Mouse (Mus musculus) kidney, postnatal 10 days (tissue): ENCODE data around the gene Tenm3.

Experiments
- DNase-seq: peaks from one replicate; pipeline ENCODE4 v3.0.0; 2021; ENCODE audit warnings: mixed read lengths

Tenm3 gene

GRCm38 (mm10) chr8:48843931-48844285 lies at the start of gene Tenm3:
Gene Tenm3, minus strand, starts transcription at chr8:48843951.
- DNase-seq = peak; percentile 37

GRCm38 (mm10) chr8:48890216-48890765 lies 46.5 kb upstream of the Tenm3 start:
- no peak for DNase-seq

DNA sequence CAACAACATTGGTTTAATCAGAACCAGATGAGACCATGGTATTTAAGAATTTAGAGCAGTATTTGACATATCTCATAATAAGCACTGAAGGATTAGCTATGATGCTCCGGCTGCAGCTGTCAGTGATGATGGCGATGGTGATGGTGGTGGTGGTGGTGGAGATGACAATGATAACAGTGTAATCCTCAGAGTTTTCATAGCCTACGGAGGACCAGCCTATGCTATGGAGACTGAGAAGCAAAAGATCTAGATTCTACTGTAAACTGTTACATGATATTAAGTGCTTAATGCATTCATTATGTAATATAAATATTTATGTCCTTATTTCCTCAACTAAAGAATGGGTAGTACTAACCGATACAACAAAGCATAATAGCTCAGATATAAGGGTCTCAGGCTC lies 40.5 kb upstream of the Tenm3 start:
- no peak for DNase-seq

- DNase-seq = no peak
Measured at GRCm38 (mm10) chr8:48880585-48880984, 36.8 kb upstream of the Tenm3 start.

GRCm38 (mm10) chr8:48865972-48866371 lies 22.2 kb upstream of the Tenm3 start:
- no peak for DNase-seq

DNA sequence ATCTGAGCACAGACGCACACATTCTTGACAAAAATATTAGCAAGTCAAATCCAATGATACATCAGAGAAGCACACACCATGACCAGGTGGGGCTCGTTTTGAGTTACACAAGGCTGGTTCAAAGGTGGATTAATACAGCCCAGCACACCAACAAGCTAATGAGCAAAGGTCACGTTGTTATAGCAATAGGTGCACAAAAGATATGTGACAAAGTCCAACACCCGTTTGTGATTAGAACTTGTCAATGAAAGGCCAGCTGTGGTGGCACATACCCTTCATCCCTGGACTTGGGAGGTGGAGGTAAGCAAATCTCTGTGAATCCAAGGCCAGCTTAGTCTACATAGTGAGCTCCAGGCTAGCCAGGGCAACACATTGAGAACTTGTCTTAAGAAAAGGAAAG lies 21.7 kb upstream of the Tenm3 start:
- no peak for DNase-seq

DNA sequence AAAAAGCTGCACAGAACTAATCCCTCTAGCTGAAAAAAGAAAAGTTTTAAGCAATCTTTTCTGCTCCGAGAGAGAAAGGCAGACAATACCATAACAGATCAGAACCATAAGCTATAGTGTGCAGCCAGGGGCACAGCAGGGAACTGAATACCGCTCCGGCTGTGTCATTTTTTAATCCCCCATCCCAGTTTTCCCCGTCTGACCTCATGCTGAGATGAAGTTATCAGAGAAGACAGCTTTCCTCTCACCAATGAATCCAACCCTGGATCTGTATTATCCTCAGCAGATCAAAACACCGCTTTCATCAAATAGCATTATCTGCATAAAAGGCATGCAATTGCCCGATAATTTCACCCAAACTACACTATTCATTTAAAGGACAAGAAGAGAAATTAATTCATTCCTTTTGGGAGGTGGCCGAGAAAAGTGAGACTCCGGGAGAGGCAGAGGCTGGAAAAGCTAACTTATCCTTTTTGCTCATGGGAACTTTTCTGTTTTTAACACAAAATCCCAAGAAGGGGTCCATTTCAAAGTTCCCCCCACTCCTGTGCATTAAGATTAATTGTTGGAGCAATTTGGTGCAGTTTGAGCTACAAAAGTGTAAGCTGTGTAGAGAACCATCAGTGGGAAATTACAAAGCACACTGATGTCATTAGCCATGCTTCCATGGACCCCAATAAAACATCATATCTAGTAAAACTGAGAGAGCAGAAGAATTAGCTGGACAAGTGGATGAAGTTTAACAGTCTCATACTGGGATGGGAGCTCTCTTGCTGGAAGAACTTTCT lies 6.7 kb upstream of the Tenm3 start:
- DNase-seq = no peak

- DNase-seq = no peak
Measured at GRCm38 (mm10) chr8:48849091-48849616, 5.4 kb upstream of the Tenm3 start.

- peak; percentile 10 for DNase-seq
Measured at GRCm38 (mm10) chr8:48844961-48845360, 1.2 kb upstream of the Tenm3 start.

DNA sequence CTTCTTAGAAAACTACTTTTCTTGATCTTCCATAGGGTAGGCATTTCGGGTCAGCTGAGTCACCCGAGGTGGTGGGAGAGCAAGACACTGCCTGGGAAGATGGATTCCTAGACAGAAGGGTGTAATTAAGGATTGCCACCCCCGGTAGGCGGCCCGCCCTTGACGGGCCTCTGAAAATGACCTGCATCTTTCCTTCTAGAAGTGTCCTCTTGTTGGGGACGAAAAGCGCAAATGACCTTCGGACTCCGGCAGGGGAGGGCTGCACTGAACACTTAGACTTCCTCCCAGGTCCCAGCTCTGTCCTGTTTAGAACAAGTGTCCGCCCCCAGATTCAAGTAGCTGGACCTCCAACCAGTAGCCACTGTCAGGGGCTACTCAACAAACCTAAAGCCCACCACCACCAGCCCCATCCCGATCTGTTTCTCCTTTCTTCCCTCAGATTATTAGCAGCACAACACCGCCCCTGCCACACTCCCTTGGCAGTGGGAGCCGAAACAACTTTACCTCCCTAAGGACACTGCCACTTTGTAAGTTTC lies 687 bp upstream of the Tenm3 start:
- peak; percentile 31 for DNase-seq

DNA sequence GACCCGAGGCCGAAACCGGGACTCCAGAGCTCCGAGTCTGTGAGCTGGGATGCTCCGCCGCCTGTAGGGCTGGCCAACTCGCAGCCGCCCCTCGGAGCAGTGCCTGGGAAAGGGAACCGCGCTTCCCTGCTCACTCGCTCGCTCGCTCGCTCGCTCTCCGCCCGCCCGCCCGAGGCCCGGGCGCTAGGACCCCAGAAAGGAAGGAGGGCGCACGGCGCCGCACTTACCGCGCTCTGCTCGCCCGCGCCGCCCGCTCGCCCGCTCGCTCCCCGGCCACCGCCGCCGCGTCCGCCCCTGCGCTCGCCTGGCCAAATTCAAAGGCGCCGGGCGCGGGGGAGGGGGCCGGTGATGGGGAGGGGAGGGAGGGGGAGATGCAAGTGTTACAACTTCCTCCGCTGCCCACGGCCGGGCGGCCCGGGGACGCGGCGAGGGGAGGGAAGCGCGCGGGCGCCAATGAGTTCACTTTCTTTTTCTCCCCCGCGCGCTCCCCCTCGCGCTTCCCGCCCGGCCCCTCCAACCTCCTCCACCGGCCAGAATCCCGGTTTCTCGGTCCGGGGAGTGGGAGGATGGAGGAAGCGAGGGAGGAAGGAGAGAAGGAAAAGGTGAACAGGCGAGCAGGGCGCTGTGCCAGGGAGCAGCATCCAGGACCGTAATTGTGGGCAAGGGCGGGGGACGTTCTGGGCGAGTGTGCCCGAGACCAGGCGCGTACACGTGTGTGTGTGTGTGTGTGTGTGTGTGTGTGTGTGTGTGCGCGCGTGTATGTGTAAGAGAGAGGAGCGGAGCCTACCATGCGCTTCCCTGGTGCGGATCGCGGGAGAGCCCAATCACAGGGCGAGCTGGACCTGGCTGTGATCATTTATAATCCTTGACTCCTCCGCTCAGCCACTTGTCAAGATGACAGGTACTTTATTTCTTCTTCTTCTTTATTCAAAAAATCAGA lies 490 bp downstream of the Tenm3 start:
- peak; percentile 75 for DNase-seq

- no peak for DNase-seq
Measured at GRCm38 (mm10) chr8:48842516-48842990, 1.2 kb downstream of the Tenm3 start.

DNA sequence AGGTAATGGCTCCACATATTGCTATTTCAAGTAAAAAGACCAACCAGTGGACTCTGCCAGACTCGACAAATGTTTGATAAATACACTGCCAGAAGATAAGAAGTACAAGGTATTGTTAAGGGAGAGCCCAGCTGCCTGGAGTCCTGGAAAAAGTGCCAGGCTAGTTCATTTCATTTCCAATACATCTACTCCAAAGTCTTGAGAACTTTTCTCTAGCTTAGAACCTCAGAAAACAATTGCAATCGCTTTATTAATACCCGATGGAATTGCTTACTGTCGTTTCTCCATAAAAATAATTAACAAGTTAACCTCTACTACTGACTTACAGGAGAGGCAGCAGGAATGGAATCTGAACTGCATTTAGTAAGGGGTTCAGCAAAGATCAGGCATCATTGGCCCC lies 1.7 kb downstream of the Tenm3 start:
- DNase-seq = no peak

GRCm38 (mm10) chr8:48835745-48836144 lies 8.0 kb downstream of the Tenm3 start:
- no peak for DNase-seq

GRCm38 (mm10) chr8:48827454-48827853 lies 16.3 kb downstream of the Tenm3 start:
- peak; percentile 37 for DNase-seq

DNA sequence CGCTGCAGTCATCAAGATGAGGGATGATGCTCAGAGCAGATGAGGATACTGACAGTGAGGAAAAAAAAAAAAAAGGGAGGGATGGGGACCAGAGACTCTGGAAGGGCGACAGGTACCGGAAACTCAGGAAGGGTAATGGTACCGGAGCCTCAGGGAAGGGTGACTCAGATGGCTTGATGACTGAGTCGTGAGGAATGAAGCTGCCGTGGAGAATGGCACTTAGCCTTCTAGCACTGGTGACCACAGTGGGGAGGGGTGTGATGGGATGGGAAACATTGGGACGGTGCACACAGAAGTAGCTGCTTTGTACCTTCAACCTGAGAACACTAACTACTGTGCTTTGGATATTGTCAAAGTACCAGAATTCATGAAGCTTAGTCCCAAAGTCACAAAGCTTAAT lies 18.1 kb downstream of the Tenm3 start:
- DNase-seq = no peak

- no peak for DNase-seq
Measured at GRCm38 (mm10) chr8:48822291-48822690, 21.5 kb downstream of the Tenm3 start.

DNA sequence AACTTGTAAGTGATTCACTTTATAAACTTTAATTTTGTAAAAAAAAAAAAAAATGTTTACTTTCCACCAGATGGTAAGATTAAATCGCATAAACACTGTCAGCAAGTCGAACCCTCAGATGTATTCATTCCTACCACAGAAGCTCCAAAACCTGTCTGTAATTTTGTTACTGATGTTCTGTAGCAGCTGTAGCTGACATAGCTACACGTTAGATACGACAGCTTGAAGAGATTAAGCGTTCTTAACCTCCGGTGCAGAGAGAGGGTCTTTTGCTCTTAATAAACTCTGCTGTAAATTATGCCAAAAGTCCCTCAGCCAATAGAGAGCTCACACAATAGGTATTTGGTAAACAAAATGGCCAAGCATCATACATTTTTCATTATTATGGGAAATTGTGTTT lies 23.8 kb downstream of the Tenm3 start:
- DNase-seq = no peak

- no peak for DNase-seq
Measured at GRCm38 (mm10) chr8:48819348-48819747, 24.4 kb downstream of the Tenm3 start.

GRCm38 (mm10) chr8:48816941-48817340 lies 26.8 kb downstream of the Tenm3 start:
- no peak for DNase-seq

- no peak for DNase-seq
Measured at GRCm38 (mm10) chr8:48812196-48812741, 31.5 kb downstream of the Tenm3 start.

DNA sequence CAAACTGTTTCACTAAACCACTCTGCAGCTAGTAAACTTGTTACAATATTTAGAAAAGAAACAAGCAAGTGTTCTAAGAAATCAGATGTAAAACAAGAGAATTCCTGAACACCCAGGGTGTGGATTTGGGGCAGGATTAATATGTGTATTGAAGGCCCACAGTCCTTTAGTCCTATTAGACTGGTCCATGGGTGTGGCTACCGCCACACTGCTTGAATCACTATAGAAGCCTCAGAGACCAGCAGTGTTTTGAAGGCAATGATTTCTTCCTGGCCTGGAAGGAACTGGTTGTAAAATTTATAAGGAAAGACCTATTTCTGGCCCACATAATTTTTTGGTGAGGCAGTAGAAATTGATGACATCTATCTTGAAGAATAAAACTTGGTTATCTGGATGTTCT lies 33.1 kb downstream of the Tenm3 start:
- DNase-seq = no peak

GRCm38 (mm10) chr8:48809104-48809503 lies 34.6 kb downstream of the Tenm3 start:
- DNase-seq = no peak
